Mouse (Mus musculus) liver, postnatal 0 days (tissue): ENCODE measurements at regions not wholly inside any gene's neighbourhood (a gene's known extent, or its start where the extent isn't known, plus 50 kb on each side); places are given as distances from the start of the nearest gene placed in this dataset.

Experiments used
- CTCF ChIP-seq: sonication (generic); IDR thresholded peaks from 2 replicates; pipeline ENCODE4 v1.5.1; 2016; ENCODE audit warnings: antibody characterized with exemption, low read depth
- EP300 ChIP-seq: IDR thresholded peaks from 2 replicates; pipeline ENCODE4 v1.6.1; 2016; ENCODE audit warnings: antibody characterized with exemption, low read depth, mild to moderate bottlenecking

DNA sequence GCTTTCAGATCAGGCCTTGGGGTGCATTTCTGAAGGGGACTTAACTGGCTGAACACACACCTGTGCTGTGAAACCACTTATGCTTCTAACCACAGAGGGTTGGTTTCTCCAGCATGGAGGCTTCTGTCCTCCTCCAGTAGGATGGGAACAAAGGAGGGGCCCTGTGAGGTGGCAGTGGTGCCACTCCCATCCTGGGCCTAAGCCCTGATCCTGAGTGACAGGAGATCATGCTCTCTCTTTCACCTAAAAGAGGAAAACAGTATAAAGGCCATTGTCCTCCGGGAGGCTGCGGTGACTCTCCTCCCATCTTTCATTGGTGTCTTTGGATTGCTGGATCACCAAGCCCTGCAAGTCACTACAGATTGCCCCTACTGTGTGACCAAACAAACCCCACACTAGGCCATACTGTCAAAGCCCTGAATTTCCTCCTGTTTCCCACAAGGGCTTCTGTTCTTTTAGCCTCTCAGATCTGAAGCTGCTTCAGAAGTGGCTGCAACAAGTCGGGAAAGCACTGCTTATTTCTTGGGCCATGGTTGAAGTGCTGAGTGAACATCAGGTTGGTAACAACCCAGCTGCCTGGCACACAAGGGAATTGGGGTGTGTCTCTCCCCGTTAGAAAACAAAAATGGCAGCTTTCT is 175.4 kb upstream of the Camk1g start:
- TF ChIP-seq CTCF (no peak), EP300 (no peak)
